Mouse (Mus musculus): ENCODE data around the gene Slc34a1. TPM values are rescaled to one million over a fixed set of nuclear protein-coding genes. Genes with fewer than 3 reads are reported as not detected.
A peak's percentile ranks its signal among the peaks of the same experiment; 100 is the strongest.

The Slc34a1 gene
- polyA plus RNA-seq, 1 experiment: not detected

- peak overlapping the region; percentile 76 for H3K27ac ChIP-seq (replicated peaks; ENCODE audit: low read depth, low read length)
- H3K4me3 ChIP-seq (ENCODE audit: insufficient read depth, low read depth, low read length): peak overlapping the region; percentile 82
- H3K4me1 ChIP-seq (ENCODE audit: control insufficient read depth, insufficient read depth, insufficient read length, low read length): peaks cover 44% of the 10 kb centered on the region
Observed at GRCm38 (mm10) chr13:55445361-55446091, 47.5 kb downstream of the Slc34a1 start.

- Histone ChIP-seq H3K4me1 (ENCODE audit: control insufficient read depth, insufficient read depth, insufficient read length, low read length) (peaks cover 46% of the 10 kb centered on the region), H3K27ac (replicated peaks; ENCODE audit: low read depth, low read length) (peak overlapping the region; percentile 59), H3K4me3 (ENCODE audit: insufficient read depth, low read depth, low read length) (peak overlapping the region; percentile 82)
Observed at GRCm38 (mm10) chr13:55446483-55447105, 48.6 kb downstream of the Slc34a1 start.

GRCm38 (mm10) chr13:55447543-55447943, 49.6 kb downstream of the Slc34a1 start:
- Histone ChIP-seq H3K27ac (replicated peaks; ENCODE audit: low read depth, low read length) (peak overlapping the region; percentile 59), H3K4me1 (ENCODE audit: control insufficient read depth, insufficient read depth, insufficient read length, low read length) (peaks cover 44% of the 10 kb centered on the region)

GRCm38 (mm10) chr13:55448131-55448530, 50.1 kb downstream of the Slc34a1 start:
- peaks cover 39% of the 10 kb centered on the region for H3K4me1 ChIP-seq (ENCODE audit: control insufficient read depth, insufficient read depth, insufficient read length, low read length)
- H3K4me3 ChIP-seq (ENCODE audit: insufficient read depth, low read depth, low read length): no peak overlapping the region
- H3K27ac ChIP-seq (replicated peaks; ENCODE audit: low read depth, low read length): no peak overlapping the region

More at GRCm38 (mm10) chr13:55447543-55447943, 49.6 kb downstream of the Slc34a1 start:
- H3K4me3 ChIP-seq (ENCODE audit: insufficient read depth, low read depth, low read length): peak overlapping the region; percentile 17

- Histone ChIP-seq H3K4me3 (ENCODE audit: insufficient read depth, low read depth, low read length) (no peak overlapping the region), H3K4me1 (ENCODE audit: control insufficient read depth, insufficient read depth, insufficient read length, low read length) (peaks cover 32% of the 10 kb centered on the region), H3K27ac (replicated peaks; ENCODE audit: low read depth, low read length) (no peak overlapping the region)
Observed at GRCm38 (mm10) chr13:55449205-55449604, 51.2 kb downstream of the Slc34a1 start.

GRCm38 (mm10) chr13:55449679-55450441, 51.9 kb downstream of the Slc34a1 start:
- H3K4me1 ChIP-seq (ENCODE audit: control insufficient read depth, insufficient read depth, insufficient read length, low read length): peaks cover 32% of the 10 kb centered on the region
- H3K4me3 ChIP-seq (ENCODE audit: insufficient read depth, low read depth, low read length): no peak overlapping the region
- H3K27ac ChIP-seq (replicated peaks; ENCODE audit: low read depth, low read length): no peak overlapping the region

GRCm38 (mm10) chr13:55450511-55450980, 52.6 kb downstream of the Slc34a1 start:
- no peak overlapping the region for H3K4me3 ChIP-seq (ENCODE audit: insufficient read depth, low read depth, low read length)

GRCm38 (mm10) chr13:55451296-55451695, 53.3 kb downstream of the Slc34a1 start:
- Histone ChIP-seq H3K4me1 (ENCODE audit: control insufficient read depth, insufficient read depth, insufficient read length, low read length) (peaks cover 29% of the 10 kb centered on the region), H3K27ac (replicated peaks; ENCODE audit: low read depth, low read length) (no peak overlapping the region), H3K4me3 (ENCODE audit: insufficient read depth, low read depth, low read length) (no peak overlapping the region)

More at GRCm38 (mm10) chr13:55450511-55450980, 52.6 kb downstream of the Slc34a1 start:
- H3K4me1 ChIP-seq (ENCODE audit: control insufficient read depth, insufficient read depth, insufficient read length, low read length): peaks cover 32% of the 10 kb centered on the region
- H3K27ac ChIP-seq (replicated peaks; ENCODE audit: low read depth, low read length): no peak overlapping the region

GRCm38 (mm10) chr13:55451785-55452549, 54.0 kb downstream of the Slc34a1 start:
- Histone ChIP-seq H3K4me3 (ENCODE audit: insufficient read depth, low read depth, low read length) (no peak overlapping the region), H3K27ac (replicated peaks; ENCODE audit: low read depth, low read length) (no peak overlapping the region), H3K4me1 (ENCODE audit: control insufficient read depth, insufficient read depth, insufficient read length, low read length) (peaks cover 23% of the 10 kb centered on the region)

GRCm38 (mm10) chr13:55462965-55463364, 65.0 kb downstream of the Slc34a1 start:
- peaks cover 6% of the 10 kb centered on the region; the same call in 1 of the 2 replicates for H3K4me1 ChIP-seq (ENCODE audit: control insufficient read depth, insufficient read depth, insufficient read length, low read length)
- no peak overlapping the region for H3K27ac ChIP-seq (replicated peaks; ENCODE audit: low read depth, low read length)
- H3K4me3 ChIP-seq (ENCODE audit: insufficient read depth, low read depth, low read length): no peak overlapping the region

GRCm38 (mm10) chr13:55463399-55464026, 65.5 kb downstream of the Slc34a1 start:
- Histone ChIP-seq H3K4me1 (ENCODE audit: control insufficient read depth, insufficient read depth, insufficient read length, low read length) (peaks cover 6% of the 10 kb centered on the region; the same call in 1 of the 2 replicates), H3K4me3 (ENCODE audit: insufficient read depth, low read depth, low read length) (peak overlapping the region; percentile 51), H3K27ac (replicated peaks; ENCODE audit: low read depth, low read length) (no peak overlapping the region)

GRCm38 (mm10) chr13:55464027-55464884, 66.3 kb downstream of the Slc34a1 start, which contains the start of gene Prr7:
Gene Prr7, plus strand, starts transcription at chr13:55464267.
- H3K4me3 ChIP-seq (ENCODE audit: insufficient read depth, low read depth, low read length): peak within 1 kb of the TSS; percentile 51
- no peak within 1 kb of the TSS for H3K27ac ChIP-seq (replicated peaks; ENCODE audit: low read depth, low read length)
- H3K4me1 ChIP-seq (ENCODE audit: control insufficient read depth, insufficient read depth, insufficient read length, low read length): peaks cover 6% of the 10 kb centered on the region; the same call in 1 of the 2 replicates

GRCm38 (mm10) chr13:55465184-55465583, 67.2 kb downstream of the Slc34a1 start:
- Histone ChIP-seq H3K4me1 (ENCODE audit: control insufficient read depth, insufficient read depth, insufficient read length, low read length) (peaks cover 6% of the 10 kb centered on the region; the same call in 1 of the 2 replicates), H3K27ac (replicated peaks; ENCODE audit: low read depth, low read length) (no peak overlapping the region), H3K4me3 (ENCODE audit: insufficient read depth, low read depth, low read length) (0 out of 2 replicates have a peak overlapping the region, but pooled peaks have one; percentile 3)

Measured in brown adipose tissue, adult 24 weeks (tissue).